Mouse (Mus musculus) spleen, adult 2 months (tissue): ENCODE measurements around the gene Cdpf1.

Experiments
- CTCF ChIP-seq: fragments of 200-500 bp; IDR thresholded peaks from 2 replicates; pipeline ENCODE4 v1.5.1; 2011; ENCODE audit warnings: mild to moderate bottlenecking, inconsistent platforms; ENCODE audit not compliant: insufficient read depth, insufficient read length, insufficient replicate concordance; ENCODE audit errors: extremely low read depth
- POLR2A ChIP-seq: fragments of 200-500 bp; IDR thresholded peaks from 2 replicates; pipeline ENCODE4 v1.6.1; 2011; ENCODE audit warnings: low read depth, low read length, inconsistent platforms

GRCm38 (mm10) chr15:85776241-85776640 lies 35.3 kb downstream of the Cdpf1 start:
- TF ChIP-seq POLR2A (no peak), CTCF (no peak)
